Mouse (Mus musculus) adrenal gland, adult 8-10 months (tissue): ENCODE data around the gene Elp6. TPM values are rescaled to one million over a fixed set of nuclear protein-coding genes. Genes with fewer than 3 reads are reported as not detected.

ENCODE experiments used
- DNase-seq: peaks from one replicate; pipeline ENCODE4 v3.0.0; 2022
- microRNA-seq, 2 experiments: library from miRNA; unstranded; fragments of <30 nt; microRNA quantifications; one replicate each; pipeline ENCODE4 v1.2.0; 2022
- total RNA-seq, 4 experiments: library from RNA; stranded (reverse); gene quantifications; 2 replicates each; pipeline ENCODE4 v1.2.4; 2022

Elp6 gene
- total RNA-seq, 4 experiments from 2014 or later, result 10.5 to 14.6 (median 12.2) TPM

GRCm38 (mm10) chr9:110362337-110362736, 57.4 kb downstream of the Elp6 start:
- DNase-seq, result no peak

GRCm38 (mm10) chr9:110366746-110367145, 61.8 kb downstream of the Elp6 start:
- peak; percentile 82 for DNase-seq

- DNase-seq, result no peak
These were observed 64.9 kb downstream of the Elp6 start for GRCm38 (mm10) chr9:110369860-110370259.

Small RNA genes lying within 50 kb of the gene (microRNA-seq; reads per million reads assigned to microRNA genes)
- 21.6 to 28.3 reads per million in 2 experiments for gene Mir6236

Other genes starting within 250 kb of the Elp6 start
- 10 to 100 TPM; 57.6 to 64.3 (median 60.8) TPM for gene Smarcc1, start 187.5 kb upstream of the Elp6 start, total RNA-seq
- gene Dhx30, start 187.3 kb upstream of the Elp6 start, total RNA-seq, result 100 to 1,000 TPM; 107 to 117 (median 114) TPM
- 10 to 100 TPM; 18.1 to 30.7 (median 25.3) TPM for gene Cspg5, start 61.4 kb upstream of the Elp6 start, total RNA-seq
- gene Scap, start 28.1 kb downstream of the Elp6 start, total RNA-seq, result 100 to 1,000 TPM; 110 to 118 (median 116) TPM
- gene Ptpn23, start 103.0 kb downstream of the Elp6 start, total RNA-seq, result 10 to 100 TPM; 64.0 to 83.9 (median 70.9) TPM
- not detected for gene Ngp, start 114.6 kb downstream of the Elp6 start, total RNA-seq
- 10 to 100 TPM; 10.8 to 15.1 (median 12.6) TPM for gene Klhl18, start 171.5 kb downstream of the Elp6 start, total RNA-seq
- gene Kif9, start 171.8 kb downstream of the Elp6 start, total RNA-seq, result 1 to 10 TPM; 1.4 to 3.6 (median 1.7) TPM
- 10 to 100 TPM; 62.3 to 89.1 (median 69.2) TPM for gene Setd2, start 227.4 kb downstream of the Elp6 start, total RNA-seq